Mouse (Mus musculus) lung, adult 2 months (tissue): ENCODE data around the gene Ifne. TPM values are rescaled to one million over a fixed set of nuclear protein-coding genes. Genes with fewer than 3 reads are reported as not detected.

Experiments
- DNase-seq: peaks from one replicate; pipeline ENCODE4 v3.0.0; 2022
- H3K4me1 ChIP-seq: fragments of 200-500 bp; 2 replicates; pipeline ENCODE4 v1.6.1; 2011; ENCODE audit warnings: low read length; ENCODE audit not compliant: control insufficient read depth, insufficient read depth
- H3K4me3 ChIP-seq: fragments of 200-500 bp; replicated peaks from 2 replicates; pipeline ENCODE3; 2011; ENCODE audit warnings: low read depth, mild to moderate bottlenecking, control low read depth, low read length; ENCODE audit errors: extremely low read depth
- CTCF ChIP-seq: fragments of 200-500 bp; IDR thresholded peaks from 2 replicates; pipeline ENCODE4 v1.5.1; 2011; ENCODE audit warnings: mild to moderate bottlenecking, low read length, control low read depth; ENCODE audit not compliant: insufficient read depth
- POLR2A ChIP-seq: fragments of 200-500 bp; IDR thresholded peaks from 2 replicates; pipeline ENCODE4 v1.6.1; 2011; ENCODE audit warnings: low read depth, mild to moderate bottlenecking, control low read depth, low read length, borderline replicate concordance; ENCODE audit errors: extremely low read depth
- WGBS: fragments of 180-500 bp; shearing (Covaris S2); methylation state at CpG from one replicate; pipeline ENCODE4 v1.1.7; 2018; 5-methylcytosine and 5-hydroxymethylcytosine counted together
- polyA plus RNA-seq: library from polyadenylated mRNA; depleted of rRNA; stranded (reverse); fragments of >200 nt; gene quantifications from 2 replicates; pipeline ENCODE4 v1.2.3, GENCODE M21; 2012

The Ifne gene
- polyA plus RNA-seq, 1 experiment: not detected

- no peak for DNase-seq
- Histone ChIP-seq H3K4me3 (no peak overlapping the region), H3K4me1 (no peaks in the 10 kb centered on the region)
- TF ChIP-seq POLR2A (no peak), CTCF (peak; percentile 17; the same call in 1 of the 2 replicates)
- WGBS: 0% methylated on average over 2 of the region's 2 CpGs
Measured at GRCm38 (mm10) chr4:88872691-88873090, 7.3 kb downstream of the Ifne start.

- no peaks in the 10 kb centered on the region; the same call in 1 of the 2 replicates for H3K4me1 ChIP-seq
- peak; percentile 12 for DNase-seq
- TF ChIP-seq CTCF (no peak), POLR2A (peak; percentile 17; the same call in 1 of the 2 replicates)
- WGBS: 5% methylated on average over 31 of the region's 31 CpGs
- H3K4me3 ChIP-seq: peak overlapping the region; percentile 75
Measured at GRCm38 (mm10) chr4:88867926-88868911, 11.8 kb downstream of the Ifne start.

DNA sequence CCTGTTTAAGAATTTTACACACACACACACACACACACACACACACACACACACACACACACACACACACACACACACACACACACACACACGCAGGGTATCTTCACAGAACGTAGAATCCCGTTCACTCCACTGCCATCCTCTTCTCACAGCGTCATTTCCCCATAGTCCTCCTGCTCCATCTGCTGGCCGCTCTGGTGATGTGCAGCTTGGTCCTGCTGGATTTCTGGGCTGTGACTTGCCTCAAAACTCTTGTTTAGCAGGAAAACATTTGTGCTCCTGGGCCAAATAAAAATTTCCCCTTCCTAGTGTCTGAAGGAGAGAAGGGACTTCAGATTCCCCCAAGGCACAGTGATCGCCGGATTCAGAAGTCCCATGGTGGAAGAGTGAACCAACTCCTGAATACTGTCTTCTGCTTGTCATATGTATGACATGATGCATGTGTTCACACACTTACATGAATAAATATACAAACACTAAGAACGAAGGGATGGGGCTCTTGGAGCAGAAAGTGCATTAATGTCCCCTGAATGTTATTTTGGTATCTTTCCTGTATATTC, 12.6 kb downstream of the Ifne start:
- Histone ChIP-seq H3K4me3 (peak overlapping the region; percentile 75), H3K4me1 (no peaks in the 10 kb centered on the region; the same call in 1 of the 2 replicates)
- TF ChIP-seq POLR2A (no peak), CTCF (peak; percentile 99)
- 2% methylated on average over 8 of the region's 8 CpGs for WGBS
- peak; percentile 71 for DNase-seq

DNA sequence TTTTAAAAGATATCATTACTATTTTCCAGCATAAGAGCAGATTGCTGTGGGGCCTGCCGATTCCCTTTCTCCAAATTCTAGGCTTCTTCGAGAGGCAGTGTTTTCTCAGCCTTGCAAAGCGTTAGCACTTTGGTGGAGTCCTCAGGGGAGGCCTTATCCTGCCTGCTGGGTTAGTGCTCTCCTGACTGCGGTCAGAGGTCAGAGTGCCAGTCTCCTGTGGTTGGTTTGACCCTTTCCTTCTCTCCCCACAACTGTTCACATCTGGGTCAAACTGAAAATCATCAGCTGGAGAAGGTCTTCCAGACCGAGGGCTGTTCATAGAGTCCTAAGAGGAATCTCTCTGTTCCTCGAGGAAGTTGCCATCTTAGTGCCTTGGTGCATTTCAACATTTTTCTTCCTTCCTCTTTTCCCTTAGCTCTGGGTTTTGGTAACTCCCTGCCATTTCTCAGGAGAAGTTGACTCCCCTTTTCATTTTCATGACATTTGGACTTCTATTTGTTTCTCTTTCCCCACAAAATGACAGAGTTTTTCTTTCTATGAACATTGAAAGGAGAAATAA, 14.9 kb downstream of the Ifne start:
- DNase-seq: no peak
- Histone ChIP-seq H3K4me1 (no peaks in the 10 kb centered on the region; the same call in 1 of the 2 replicates), H3K4me3 (no peak overlapping the region)
- WGBS: 46% methylated on average over 6 of the region's 6 CpGs
- TF ChIP-seq POLR2A (no peak), CTCF (no peak)

- Histone ChIP-seq H3K4me1 (no peaks in the 10 kb centered on the region; the same call in 1 of the 2 replicates), H3K4me3 (no peak overlapping the region)
- WGBS: 54% methylated on average over 9 of the region's 9 CpGs
- no peak for DNase-seq
- no peak for TF ChIP-seq CTCF
- TF ChIP-seq POLR2A: no peak
Measured at GRCm38 (mm10) chr4:88864599-88864998, 15.4 kb downstream of the Ifne start.

DNA sequence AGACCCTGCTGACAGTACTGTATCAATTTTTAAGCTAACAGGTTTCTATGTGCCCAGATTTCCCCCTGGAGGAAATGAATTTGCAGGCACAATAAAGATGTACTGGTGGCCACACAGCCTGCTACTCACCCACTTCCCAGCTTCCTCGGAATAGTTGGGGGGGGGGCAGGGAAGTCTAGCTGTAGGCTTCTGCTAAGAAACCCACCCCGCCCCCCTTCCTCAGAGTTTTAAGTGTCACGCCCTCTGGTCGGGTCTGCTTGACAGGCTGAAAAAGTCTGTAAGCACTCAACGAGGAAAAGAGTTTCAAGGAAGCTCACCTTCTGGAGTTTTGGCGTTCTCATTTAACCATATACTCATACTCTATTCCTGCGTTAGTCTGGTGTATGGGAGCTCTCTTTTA, 16.7 kb downstream of the Ifne start:
- Histone ChIP-seq H3K4me1 (no peaks in the 10 kb centered on the region; the same call in 1 of the 2 replicates), H3K4me3 (no peak overlapping the region)
- no peak for DNase-seq
- 15% methylated on average over 7 of the region's 7 CpGs for WGBS
- TF ChIP-seq POLR2A (no peak), CTCF (no peak)

DNA sequence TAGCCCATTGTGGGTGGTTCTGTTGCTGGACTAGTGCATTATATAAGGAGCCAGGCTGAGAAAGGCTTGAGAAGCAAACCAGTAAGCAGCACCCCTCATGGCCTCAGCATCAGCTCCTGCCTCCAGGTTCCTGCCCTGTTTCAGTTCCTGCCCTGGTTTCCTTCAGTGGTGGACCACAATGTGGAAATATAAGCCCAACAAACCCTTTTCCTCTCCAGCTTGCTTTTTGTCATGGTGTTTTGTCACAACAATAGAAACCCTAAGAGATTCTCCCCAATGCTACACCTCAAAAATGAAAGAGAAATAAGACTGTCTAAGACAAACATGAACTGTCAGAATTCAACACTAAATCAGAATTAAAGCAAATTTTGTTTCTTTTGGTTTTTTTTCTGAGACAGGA, 20.8 kb downstream of the Ifne start:
- no peak for TF ChIP-seq CTCF
- TF ChIP-seq POLR2A: no peak
- no peak overlapping the region for H3K4me3 ChIP-seq
- DNase-seq: no peak
- no peaks in the 10 kb centered on the region for H3K4me1 ChIP-seq

GRCm38 (mm10) chr4:88851026-88851763, 28.8 kb downstream of the Ifne start:
- Histone ChIP-seq H3K4me3 (no peak overlapping the region), H3K4me1 (no peaks in the 10 kb centered on the region)
- TF ChIP-seq CTCF (no peak), POLR2A (no peak)
- no peak for DNase-seq
- WGBS: 64% methylated on average over 4 of the region's 4 CpGs

DNA sequence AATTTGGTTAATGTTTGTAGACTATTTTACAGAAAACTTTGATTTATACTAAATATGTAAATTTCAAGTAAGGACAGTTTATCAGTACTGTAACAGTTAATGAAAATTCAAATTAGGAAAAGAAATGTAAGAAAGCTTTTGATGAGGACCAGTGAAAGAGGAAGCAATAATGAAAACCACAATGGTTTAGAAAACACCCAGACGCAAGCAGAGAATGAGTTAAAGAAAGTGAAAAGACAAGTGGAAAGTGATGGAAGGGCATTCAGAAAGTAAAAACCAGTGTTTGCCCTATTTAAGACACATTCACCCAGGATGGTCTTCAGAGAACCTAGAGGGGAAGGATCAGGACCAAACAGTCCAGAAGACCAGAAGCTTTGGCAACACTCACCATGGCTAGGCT, 30.3 kb downstream of the Ifne start, which contains the start of gene Ifna1:
Ifna1 (plus strand) TSS at position 390 of the 400 bp plus-strand sequence.
- 61% methylated on average over 1 of the region's 1 CpGs for WGBS
- no peak for TF ChIP-seq POLR2A
- no peak for TF ChIP-seq CTCF
- H3K4me1 ChIP-seq: no peaks in the 10 kb centered on the region
- H3K4me3 ChIP-seq: no peak within 1 kb of the TSS
- no peak for DNase-seq
